Mouse (Mus musculus) CD4-positive, CD25-positive, alpha-beta regulatory T cell, adult 2 months (primary cell): ENCODE measurements around the gene Mad2l2.

ENCODE experiments used
- DNase-seq: peaks from one replicate; pipeline ENCODE4 v3.0.0-alpha.2; 2012; ENCODE audit warnings: low read depth, low spot score

Mad2l2 gene

GRCm38 (mm10) chr4:148140098-148141011 is 10.2 kb downstream of the Mad2l2 start:
- peak; percentile 95 for DNase-seq

GRCm38 (mm10) chr4:148143721-148144120 is 13.5 kb downstream of the Mad2l2 start:
- DNase-seq: no peak

- DNase-seq: no peak
Observed at GRCm38 (mm10) chr4:148147714-148148113, 17.5 kb downstream of the Mad2l2 start.

- no peak for DNase-seq
Observed at GRCm38 (mm10) chr4:148149540-148149939, 19.4 kb downstream of the Mad2l2 start.

- DNase-seq: no peak
Observed at GRCm38 (mm10) chr4:148150242-148150641, 20.1 kb downstream of the Mad2l2 start.

GRCm38 (mm10) chr4:148150953-148151266 is 20.7 kb downstream of the Mad2l2 start:
- no peak for DNase-seq

- DNase-seq: peak; percentile 94
Observed at GRCm38 (mm10) chr4:148151267-148152168, 21.3 kb downstream of the Mad2l2 start, which contains the start of gene Fbxo6. TSS of gene Fbxo6 (minus strand) at chr4:148152140.

- no peak for DNase-seq
Observed at GRCm38 (mm10) chr4:148152547-148152946, 22.4 kb downstream of the Mad2l2 start.

GRCm38 (mm10) chr4:148154006-148154405 is 23.8 kb downstream of the Mad2l2 start:
- DNase-seq: no peak

- peak; percentile 71 for DNase-seq
Observed at GRCm38 (mm10) chr4:148154982-148155381, 24.8 kb downstream of the Mad2l2 start.

- DNase-seq: no peak
Observed at GRCm38 (mm10) chr4:148158436-148159348, 28.5 kb downstream of the Mad2l2 start.

GRCm38 (mm10) chr4:148159544-148160435 is 29.6 kb downstream of the Mad2l2 start:
- DNase-seq: peak; percentile 92

- peak; percentile 57 for DNase-seq
Observed at GRCm38 (mm10) chr4:148160436-148161390, 30.5 kb downstream of the Mad2l2 start, which contains the start of the genes Fbxo44 and Fbxo2. TSS of gene Fbxo44 (minus strand) at chr4:148160482. TSS of gene Fbxo2 (plus strand) at chr4:148160621.

- peak; percentile 89 for DNase-seq
Observed at GRCm38 (mm10) chr4:148164002-148164439, 33.8 kb downstream of the Mad2l2 start.

- DNase-seq: no peak
Observed at GRCm38 (mm10) chr4:148164461-148164860, 34.3 kb downstream of the Mad2l2 start.

GRCm38 (mm10) chr4:148165551-148165950 is 35.4 kb downstream of the Mad2l2 start:
- DNase-seq: no peak

- no peak for DNase-seq
Observed at GRCm38 (mm10) chr4:148166431-148166830, 36.2 kb downstream of the Mad2l2 start.

GRCm38 (mm10) chr4:148166986-148167385 is 36.8 kb downstream of the Mad2l2 start:
- peak; percentile 84 for DNase-seq

- peak; percentile 87 for DNase-seq
Observed at GRCm38 (mm10) chr4:148168287-148168686, 38.1 kb downstream of the Mad2l2 start.
